ENCODE assay signal across 19 mouse cellular contexts in genomic region chr2:16743568-16743967, GRCm38 (mm10).
"Had no signal": no experiment of that assay in that cellular context is flagged by ENCODE, and none has a peak within 500 bp of the region (broad histone marks: within the 10 kb centered on the region; RNA-seq: fewer than 3 reads in every experiment).

No protein-coding gene starts in this region.

- H3K27ac ChIP-seq: intestine, embryonic 15.5 days; layer of hippocampus, adult 2 months; liver, embryonic 13.5 days; neural tube, embryonic 12.5 days; stomach, postnatal 0 days had no signal

- H3K36me3 ChIP-seq: intestine, embryonic 15.5 days; liver, embryonic 13.5 days; neural tube, embryonic 12.5 days had no signal

- H3K4me1 ChIP-seq: intestine, embryonic 15.5 days; liver, embryonic 13.5 days; neural tube, embryonic 12.5 days had no signal

- H3K4me2 ChIP-seq: intestine, embryonic 15.5 days; liver, embryonic 13.5 days; midbrain, embryonic 11.5 days; neural tube, embryonic 12.5 days had no signal

- H3K4me3 ChIP-seq: intestine, embryonic 15.5 days; layer of hippocampus, adult 2 months; liver, embryonic 13.5 days; megakaryocyte, embryonic 14.5 days; neural tube, embryonic 12.5 days had no signal

- H3K27me3 ChIP-seq: intestine, embryonic 15.5 days; liver, embryonic 13.5 days; megakaryocyte, embryonic 14.5 days; neural tube, embryonic 12.5 days had no signal

- H3K9me3 ChIP-seq: intestine, embryonic 15.5 days; liver, embryonic 13.5 days; megakaryocyte, embryonic 14.5 days; neural tube, embryonic 12.5 days had no signal

- DNase-seq: kidney, adult 18-20 months; kidney, postnatal 25 days; layer of hippocampus, adult 9-11 months; liver, embryonic 13.5 days; lung, adult 2 months; midbrain, embryonic 14.5 days; right cerebral cortex, adult 18-20 months; right cerebral cortex, postnatal 14 days; right cerebral cortex, postnatal 4 days; thymus, adult 2 months; thymus, postnatal 14 days; thymus, postnatal 4 days had no signal

- ATAC-seq: intestine, embryonic 15.5 days; lung, postnatal 0 days had no signal

- H3K9ac ChIP-seq: intestine, embryonic 15.5 days; liver, embryonic 13.5 days; neural tube, embryonic 12.5 days had no signal
